Mouse (Mus musculus): ENCODE measurements at regions not wholly inside any gene's neighbourhood (a gene's known extent, or its start where the extent isn't known, plus 50 kb on each side); places are given as distances from the start of the nearest gene placed in this dataset.

GRCm38 (mm10) chr6:74033811-74034210 is 564.3 kb upstream of the 4931417E11Rik start:
- no peak for DNase-seq (ENCODE audit: low read depth, low spot score)

DNA sequence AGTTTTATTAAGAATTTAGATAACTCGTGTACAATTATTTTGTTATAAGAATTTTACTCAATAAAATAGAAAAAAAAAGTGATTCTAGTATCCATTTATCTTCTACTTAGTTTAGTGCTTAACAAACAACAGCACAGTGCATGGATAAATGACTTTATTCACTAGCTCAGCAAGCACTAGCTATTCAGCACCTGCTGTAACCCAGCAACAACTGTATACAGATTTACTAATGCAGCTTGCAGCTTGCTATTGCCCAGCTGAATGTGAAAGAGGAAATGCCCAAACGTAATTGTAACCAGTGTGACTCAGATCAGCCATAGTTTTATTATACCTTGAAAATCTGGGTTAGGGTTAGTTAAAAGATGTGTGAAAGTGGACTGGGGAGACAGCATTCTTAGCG is 547.6 kb upstream of the 4931417E11Rik start:
- no peak for DNase-seq (ENCODE audit: low read depth, low spot score)

GRCm38 (mm10) chr6:73981742-73982141 is 512.3 kb upstream of the 4931417E11Rik start:
- DNase-seq (ENCODE audit: low read depth, low spot score) = peak; percentile 38

DNA sequence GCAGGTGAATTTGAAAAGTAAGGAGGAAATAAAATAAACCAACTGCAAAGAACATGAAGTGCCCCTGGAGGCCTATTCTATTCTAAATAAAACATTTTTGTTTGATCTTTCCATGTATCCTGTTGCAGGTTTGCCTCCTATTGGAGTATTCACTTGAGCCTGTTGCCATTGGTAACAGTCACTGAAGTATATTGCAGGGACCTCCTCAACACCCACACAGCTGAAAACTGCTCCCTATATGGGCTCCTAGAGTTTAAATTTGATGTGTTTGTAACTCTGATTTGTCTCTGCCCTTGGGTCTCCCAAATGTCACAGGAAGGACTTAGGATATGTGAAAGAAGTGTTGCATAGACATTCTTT is 480.4 kb upstream of the 4931417E11Rik start:
- peak; percentile 6 for DNase-seq (ENCODE audit: low read depth, low spot score)

GRCm38 (mm10) chr6:73949121-73949933 is 479.9 kb upstream of the 4931417E11Rik start:
- no peak for DNase-seq (ENCODE audit: low read depth, low spot score)

DNA sequence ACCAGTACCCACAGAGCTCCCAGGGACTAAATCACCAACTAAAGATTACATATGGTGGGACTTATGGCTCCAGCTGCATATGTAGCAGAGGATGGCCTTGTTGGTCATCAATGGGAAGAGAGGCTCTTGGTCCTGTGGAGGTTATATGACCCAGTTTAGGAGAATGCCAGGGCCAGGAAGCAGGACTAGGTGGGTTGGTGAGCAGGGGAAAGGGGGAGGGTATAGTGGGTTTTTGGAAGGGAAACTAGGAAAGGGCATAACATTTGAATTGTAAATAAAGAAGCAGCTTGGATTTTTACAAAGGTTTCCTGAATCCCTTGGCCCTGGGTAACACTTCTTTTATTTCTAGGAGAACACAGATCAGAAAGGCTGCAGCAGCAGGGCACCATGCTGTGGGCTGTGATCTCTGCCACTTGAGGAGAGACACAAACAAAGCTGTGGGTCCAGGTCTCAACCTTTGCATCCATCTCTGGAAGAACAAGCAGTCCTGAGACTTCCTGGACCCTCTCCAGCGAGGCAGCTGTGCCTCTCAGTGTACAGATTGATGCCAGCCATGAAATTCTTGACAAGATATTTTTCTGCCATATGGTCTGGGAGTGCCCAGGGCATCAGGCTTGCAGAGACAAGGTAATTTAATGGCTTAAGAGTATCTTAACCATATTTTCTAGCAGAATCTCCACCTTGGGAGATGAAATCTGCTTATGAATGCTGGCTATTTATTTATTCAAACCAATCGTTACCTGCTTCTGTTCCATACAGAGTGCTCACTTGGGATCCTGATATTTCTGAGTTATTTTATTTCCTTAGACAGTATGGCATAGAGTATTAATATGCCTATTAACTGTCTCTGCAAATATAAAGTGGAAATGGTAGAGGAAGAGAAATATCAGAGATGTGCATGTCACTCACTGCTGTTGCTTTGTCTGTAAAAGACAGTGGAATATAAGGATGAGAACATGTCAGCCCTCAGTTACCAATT is 444.2 kb upstream of the 4931417E11Rik start:
- DNase-seq (ENCODE audit: low read depth, low spot score) = peak; percentile 95

DNA sequence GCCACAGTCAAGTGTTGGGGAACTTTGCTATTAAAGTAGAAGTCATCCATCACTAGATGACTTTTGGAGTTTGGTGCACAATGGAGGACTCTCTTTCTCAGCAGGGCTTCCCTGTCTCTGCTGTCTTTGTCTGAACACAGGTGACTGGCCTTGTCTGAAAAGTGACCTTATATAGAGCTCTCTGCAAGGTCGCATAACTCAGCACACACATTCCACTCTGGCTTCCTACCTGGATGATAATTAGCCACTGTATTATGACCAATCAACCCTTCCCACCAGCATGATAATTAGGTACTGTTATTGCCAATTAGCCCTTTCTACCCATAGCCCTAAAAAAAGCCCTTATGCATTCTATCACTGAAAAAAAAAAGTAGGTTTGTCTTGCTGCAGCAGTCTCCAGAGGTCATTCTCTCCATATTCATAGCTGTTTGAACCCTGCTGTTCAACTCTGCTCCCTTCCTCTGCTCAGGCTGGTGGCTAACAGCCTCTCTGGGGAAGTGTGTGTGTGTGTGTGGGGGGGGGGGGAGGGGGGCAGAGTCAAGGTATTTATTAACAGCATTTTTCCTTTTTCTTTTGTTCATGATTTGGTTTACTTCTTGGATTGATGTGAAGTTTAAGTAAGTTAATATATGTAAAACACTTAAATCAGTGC is 419.8 kb upstream of the 4931417E11Rik start:
- no peak for DNase-seq (ENCODE audit: low read depth, low spot score)

- DNase-seq (ENCODE audit: low read depth, low spot score) = no peak
Observed at GRCm38 (mm10) chr6:73878662-73879061, 409.2 kb upstream of the 4931417E11Rik start.

DNA sequence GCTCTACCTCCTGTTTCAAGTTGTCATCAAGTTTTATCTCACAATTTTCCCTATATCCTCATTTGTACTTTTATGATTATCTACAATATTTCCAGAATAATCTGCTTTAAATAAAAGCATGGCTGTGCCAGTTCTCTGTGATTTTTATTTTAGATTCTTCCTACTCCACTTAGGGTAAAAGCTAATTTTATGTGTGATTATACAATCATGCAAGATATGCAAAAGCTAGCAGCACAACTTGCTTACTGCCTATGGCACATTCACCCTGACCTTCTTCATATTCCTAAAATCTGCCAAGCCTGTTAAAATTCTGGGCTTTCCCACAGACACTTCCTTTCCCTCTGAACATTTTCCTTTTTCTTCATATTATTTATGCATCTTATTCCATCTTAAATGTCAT is 399.2 kb upstream of the 4931417E11Rik start:
- DNase-seq (ENCODE audit: low read depth, low spot score) = peak; percentile 41
